Mouse (Mus musculus): ENCODE measurements at regions not wholly inside any gene's neighbourhood (a gene's known extent, or its start where the extent isn't known, plus 50 kb on each side); places are given as distances from the start of the nearest gene placed in this dataset.

DNA sequence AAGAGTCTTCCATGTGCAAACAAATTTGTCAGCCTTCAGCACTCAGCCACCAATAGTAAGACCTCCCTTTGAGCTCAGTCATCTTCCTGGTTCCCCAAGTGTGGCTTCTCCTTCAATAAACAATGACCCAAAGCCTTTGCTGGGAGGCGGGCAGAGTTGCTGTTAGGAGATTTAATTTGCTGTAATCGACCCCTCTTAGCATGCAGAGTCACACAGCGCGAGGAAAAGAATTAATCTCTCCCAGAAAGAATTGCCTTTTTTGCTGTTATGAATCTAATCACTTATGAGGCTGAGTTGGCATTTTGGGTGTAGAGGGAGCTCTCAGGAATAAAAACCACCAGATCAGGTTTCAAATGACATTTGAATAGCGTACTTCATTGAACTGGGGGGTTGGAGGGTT is 387.0 kb downstream of the Prdm2 start:
- no peak overlapping the region for H3K4me3 ChIP-seq
- no peak overlapping the region for H3K9ac ChIP-seq
- ATAC-seq (ENCODE audit: insufficient number of reproducible peaks, low FRiP score) = no peak
- H3K27me3 ChIP-seq (replicated peaks) = no peaks in the 10 kb centered on the region
- no peak overlapping the region for H3K27ac ChIP-seq (ENCODE audit: poor library complexity, severe bottlenecking)
- no peaks in the 10 kb centered on the region; the same call in 1 of the 2 replicates for H3K4me1 ChIP-seq (replicated peaks)
- no peak overlapping the region for H3K4me2 ChIP-seq
- 63% methylated on average over 5 of the region's 5 CpGs for WGBS
- no peaks in the 10 kb centered on the region for H3K36me3 ChIP-seq
- H3K9me3 ChIP-seq (replicated peaks) = no peaks in the 10 kb centered on the region; the same call in 1 of the 2 replicates

- 79% methylated on average over 6 of the region's 6 CpGs for WGBS
- Histone ChIP-seq H3K9me3 (replicated peaks) (peaks cover 4% of the 10 kb centered on the region; the same call in 1 of the 2 replicates), H3K9ac (no peak overlapping the region), H3K4me2 (no peak overlapping the region), H3K4me1 (replicated peaks) (no peaks in the 10 kb centered on the region), H3K36me3 (no peaks in the 10 kb centered on the region), H3K27me3 (replicated peaks) (no peaks in the 10 kb centered on the region), H3K4me3 (no peak overlapping the region), H3K27ac (ENCODE audit: poor library complexity, severe bottlenecking) (no peak overlapping the region)
- no peak for ATAC-seq (ENCODE audit: insufficient number of reproducible peaks, low FRiP score)
Measured at GRCm38 (mm10) chr4:142818440-142818839, 394.4 kb downstream of the Prdm2 start.

- peaks cover 4% of the 10 kb centered on the region; the same call in 1 of the 2 replicates for H3K9me3 ChIP-seq (replicated peaks)
- WGBS = 84% methylated on average over 1 of the region's 1 CpGs
- H3K4me1 ChIP-seq (replicated peaks) = no peaks in the 10 kb centered on the region
- H3K36me3 ChIP-seq = no peaks in the 10 kb centered on the region
- no peak overlapping the region for H3K4me2 ChIP-seq
- H3K9ac ChIP-seq = no peak overlapping the region
- ATAC-seq (ENCODE audit: insufficient number of reproducible peaks, low FRiP score) = no peak
- H3K27me3 ChIP-seq (replicated peaks) = no peaks in the 10 kb centered on the region
- no peak overlapping the region for H3K27ac ChIP-seq (ENCODE audit: poor library complexity, severe bottlenecking)
- H3K4me3 ChIP-seq = no peak overlapping the region
Measured at GRCm38 (mm10) chr4:142816986-142817385, 395.8 kb downstream of the Prdm2 start.

GRCm38 (mm10) chr4:142803819-142804218 is 409.0 kb downstream of the Prdm2 start:
- no peak overlapping the region for H3K4me2 ChIP-seq

GRCm38 (mm10) chr4:142799291-142799690 is 413.5 kb downstream of the Prdm2 start:
- Histone ChIP-seq H3K9me3 (replicated peaks) (no peaks in the 10 kb centered on the region), H3K36me3 (no peaks in the 10 kb centered on the region), H3K4me3 (no peak overlapping the region), H3K4me2 (no peak overlapping the region), H3K4me1 (replicated peaks) (no peaks in the 10 kb centered on the region), H3K9ac (no peak overlapping the region), H3K27me3 (replicated peaks) (no peaks in the 10 kb centered on the region), H3K27ac (ENCODE audit: poor library complexity, severe bottlenecking) (no peak overlapping the region)
- WGBS = 76% methylated on average over 5 of the region's 5 CpGs
- no peak for ATAC-seq (ENCODE audit: insufficient number of reproducible peaks, low FRiP score)

More at GRCm38 (mm10) chr4:142803819-142804218, 409.0 kb downstream of the Prdm2 start:
- ATAC-seq (ENCODE audit: insufficient number of reproducible peaks, low FRiP score) = no peak
- no peak overlapping the region for H3K27ac ChIP-seq (ENCODE audit: poor library complexity, severe bottlenecking)
- WGBS = 67% methylated on average over 2 of the region's 2 CpGs
- H3K9me3 ChIP-seq (replicated peaks) = no peaks in the 10 kb centered on the region
- H3K27me3 ChIP-seq (replicated peaks) = no peaks in the 10 kb centered on the region
- H3K36me3 ChIP-seq = no peaks in the 10 kb centered on the region
- no peaks in the 10 kb centered on the region for H3K4me1 ChIP-seq (replicated peaks)
- H3K9ac ChIP-seq = no peak overlapping the region
- no peak overlapping the region for H3K4me3 ChIP-seq

- Histone ChIP-seq H3K4me3 (no peak overlapping the region), H3K9me3 (replicated peaks) (no peaks in the 10 kb centered on the region), H3K36me3 (no peaks in the 10 kb centered on the region), H3K27me3 (replicated peaks) (no peaks in the 10 kb centered on the region), H3K27ac (ENCODE audit: poor library complexity, severe bottlenecking) (no peak overlapping the region), H3K9ac (no peak overlapping the region), H3K4me1 (replicated peaks) (no peaks in the 10 kb centered on the region), H3K4me2 (no peak overlapping the region)
- 68% methylated on average over 6 of the region's 6 CpGs for WGBS
- no peak for ATAC-seq (ENCODE audit: insufficient number of reproducible peaks, low FRiP score)
Measured at GRCm38 (mm10) chr4:142798834-142799233, 414.0 kb downstream of the Prdm2 start.

GRCm38 (mm10) chr4:142792606-142792970 is 420.2 kb downstream of the Prdm2 start:
- no peaks in the 10 kb centered on the region for H3K9me3 ChIP-seq (replicated peaks)
- no peak overlapping the region for H3K27ac ChIP-seq (ENCODE audit: poor library complexity, severe bottlenecking)
- H3K9ac ChIP-seq = no peak overlapping the region
- H3K4me1 ChIP-seq (replicated peaks) = no peaks in the 10 kb centered on the region
- no peak overlapping the region for H3K4me3 ChIP-seq
- WGBS = 46% methylated on average over 2 of the region's 2 CpGs
- no peaks in the 10 kb centered on the region for H3K36me3 ChIP-seq
- no peak for ATAC-seq (ENCODE audit: insufficient number of reproducible peaks, low FRiP score)
- H3K27me3 ChIP-seq (replicated peaks) = no peaks in the 10 kb centered on the region
- H3K4me2 ChIP-seq = no peak overlapping the region

DNA sequence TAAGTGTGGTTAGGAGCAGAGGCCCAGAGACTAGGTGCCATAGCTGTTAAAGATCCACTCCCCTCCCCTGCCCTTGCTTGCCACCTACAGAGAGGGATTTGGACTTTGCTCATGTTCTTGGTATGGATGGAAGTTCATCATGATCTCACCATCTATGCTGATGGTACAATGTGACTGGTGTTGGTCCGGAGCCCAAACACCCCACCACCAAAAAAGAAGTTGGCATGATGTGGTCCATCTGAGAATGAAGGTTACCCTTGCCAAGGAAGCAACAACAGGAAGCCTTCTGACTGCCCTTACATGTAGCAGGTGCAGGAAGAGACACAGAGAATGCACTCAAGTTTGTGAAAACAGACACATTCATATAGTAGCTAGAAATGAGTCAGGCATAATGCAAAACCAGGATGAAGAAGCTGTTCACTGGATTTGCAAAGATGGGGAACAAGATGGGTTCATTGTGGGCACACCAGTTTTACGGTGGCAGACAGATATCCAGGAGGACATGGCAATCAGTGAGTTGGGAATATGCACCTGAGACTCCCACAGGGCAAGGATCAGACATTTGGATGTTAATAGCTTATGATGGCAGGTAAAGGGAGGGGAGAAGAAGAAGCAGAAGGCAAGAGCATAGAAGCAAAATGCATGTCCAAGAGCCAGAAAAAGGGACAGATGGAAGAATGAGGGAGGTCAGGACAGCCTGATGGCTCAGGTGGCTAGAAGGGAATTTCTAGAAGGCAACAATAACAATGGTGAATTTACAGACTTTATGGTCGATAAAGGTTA is 420.8 kb downstream of the Prdm2 start:
- no peak overlapping the region for H3K4me3 ChIP-seq
- no peaks in the 10 kb centered on the region for H3K9me3 ChIP-seq (replicated peaks)
- no peak overlapping the region for H3K9ac ChIP-seq
- ATAC-seq (ENCODE audit: insufficient number of reproducible peaks, low FRiP score) = no peak
- H3K4me1 ChIP-seq (replicated peaks) = no peaks in the 10 kb centered on the region
- H3K36me3 ChIP-seq = no peaks in the 10 kb centered on the region
- H3K27me3 ChIP-seq (replicated peaks) = no peaks in the 10 kb centered on the region
- 78% methylated on average over 3 of the region's 3 CpGs for WGBS
- H3K27ac ChIP-seq (ENCODE audit: poor library complexity, severe bottlenecking) = no peak overlapping the region
- H3K4me2 ChIP-seq = no peak overlapping the region

DNA sequence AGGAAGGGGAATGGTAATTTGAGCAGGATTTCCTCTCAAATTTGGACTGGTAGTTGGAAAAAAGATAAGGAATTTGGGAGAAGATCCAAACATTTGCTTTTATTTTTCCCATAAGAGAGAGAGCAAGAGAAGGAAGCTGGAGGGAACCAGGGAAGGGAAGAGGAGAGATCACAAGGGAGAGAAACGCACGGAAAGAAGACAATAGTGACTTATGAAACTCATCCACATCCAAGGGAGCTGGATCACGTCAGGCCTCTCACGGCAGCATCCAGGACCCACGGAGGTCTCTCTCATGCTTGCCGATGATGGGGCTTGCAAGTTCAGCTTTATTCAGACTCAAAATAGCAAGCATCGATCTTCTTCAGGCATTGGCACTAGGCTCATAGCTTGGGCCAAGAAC is 423.7 kb downstream of the Prdm2 start:
- no peaks in the 10 kb centered on the region for H3K27me3 ChIP-seq (replicated peaks)
- no peak overlapping the region for H3K9ac ChIP-seq
- 79% methylated on average over 7 of the region's 7 CpGs for WGBS
- H3K27ac ChIP-seq (ENCODE audit: poor library complexity, severe bottlenecking) = no peak overlapping the region
- H3K4me1 ChIP-seq (replicated peaks) = no peaks in the 10 kb centered on the region
- no peak overlapping the region for H3K4me3 ChIP-seq
- no peak for ATAC-seq (ENCODE audit: insufficient number of reproducible peaks, low FRiP score)
- peaks cover 3% of the 10 kb centered on the region; the same call in 1 of the 2 replicates for H3K9me3 ChIP-seq (replicated peaks)
- H3K36me3 ChIP-seq = no peaks in the 10 kb centered on the region
- no peak overlapping the region for H3K4me2 ChIP-seq

DNA sequence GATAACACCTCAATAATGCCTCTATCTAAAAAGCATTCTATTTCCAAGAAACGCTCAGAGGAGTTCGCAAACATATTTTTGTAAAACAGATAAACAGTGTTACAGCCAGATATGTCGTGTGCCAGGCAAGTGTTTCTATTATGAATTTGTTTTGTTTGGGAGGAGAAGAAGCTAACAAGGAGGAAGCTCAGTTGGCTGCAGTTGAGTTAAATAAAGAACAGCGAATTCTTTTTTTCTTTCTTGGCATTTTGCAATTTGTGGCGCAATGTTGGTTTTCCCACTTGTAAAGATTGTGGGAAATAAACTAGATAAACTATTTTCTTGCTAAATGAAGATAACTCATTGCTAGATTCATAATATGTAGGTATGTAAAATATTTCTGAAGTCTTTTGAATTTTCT is 427.4 kb downstream of the Prdm2 start:
- WGBS = 86% methylated on average over 5 of the region's 5 CpGs

GRCm38 (mm10) chr4:142776711-142777411 is 435.9 kb downstream of the Prdm2 start:
- Histone ChIP-seq H3K4me1 (replicated peaks) (peaks cover 13% of the 10 kb centered on the region), H3K9me3 (replicated peaks) (no peaks in the 10 kb centered on the region), H3K4me2 (no peak overlapping the region), H3K9ac (no peak overlapping the region), H3K4me3 (no peak overlapping the region), H3K27me3 (replicated peaks) (0 out of 2 replicates have a peak, but pooled peaks cover 7% of the 10 kb centered on the region), H3K36me3 (no peaks in the 10 kb centered on the region), H3K27ac (ENCODE audit: poor library complexity, severe bottlenecking) (no peak overlapping the region)
- no peak for ATAC-seq (ENCODE audit: insufficient number of reproducible peaks, low FRiP score)
- WGBS = 61% methylated on average over 10 of the region's 10 CpGs

More for the DNA sequence above, 427.4 kb downstream of the Prdm2 start:
- Histone ChIP-seq H3K27ac (ENCODE audit: poor library complexity, severe bottlenecking) (no peak overlapping the region), H3K36me3 (no peaks in the 10 kb centered on the region), H3K4me3 (no peak overlapping the region), H3K9me3 (replicated peaks) (peaks cover 3% of the 10 kb centered on the region; the same call in 1 of the 2 replicates), H3K4me1 (replicated peaks) (no peaks in the 10 kb centered on the region), H3K27me3 (replicated peaks) (no peaks in the 10 kb centered on the region), H3K9ac (no peak overlapping the region), H3K4me2 (no peak overlapping the region)
- no peak for ATAC-seq (ENCODE audit: insufficient number of reproducible peaks, low FRiP score)

Data from heart, embryonic 12.5 days (tissue).